Mouse (Mus musculus): ENCODE data around the gene Ehd4. TPM values are rescaled to one million over a fixed set of nuclear protein-coding genes. Genes with fewer than 3 reads are reported as not detected.

The Ehd4 gene
- polyA plus RNA-seq, 1 experiment from 2014 or later = 19.6 TPM

- no peaks in the 10 kb centered on the region for H3K27me3 ChIP-seq (replicated peaks)
- no peak overlapping the region for H3K4me2 ChIP-seq (replicated peaks)
- no peaks in the 10 kb centered on the region for H3K9me3 ChIP-seq
- no peak overlapping the region for H3K4me3 ChIP-seq
- no peak overlapping the region for H3K27ac ChIP-seq
- WGBS = 91% methylated on average over 5 of the region's 5 CpGs
- no peak overlapping the region for H3K9ac ChIP-seq
- no peak for ATAC-seq (ENCODE audit: low FRiP score, low read depth)
- no peaks in the 10 kb centered on the region for H3K36me3 ChIP-seq
- H3K4me1 ChIP-seq = no peaks in the 10 kb centered on the region
These were observed 14.1 kb downstream of the Ehd4 start for GRCm38 (mm10) chr2:120140326-120140725.

GRCm38 (mm10) chr2:120139091-120139490, 15.3 kb downstream of the Ehd4 start:
- no peaks in the 10 kb centered on the region for H3K9me3 ChIP-seq
- H3K4me3 ChIP-seq = no peak overlapping the region
- H3K9ac ChIP-seq = no peak overlapping the region
- H3K36me3 ChIP-seq = no peaks in the 10 kb centered on the region
- no peak for ATAC-seq (ENCODE audit: low FRiP score, low read depth)
- no peaks in the 10 kb centered on the region for H3K27me3 ChIP-seq (replicated peaks)
- no peak overlapping the region for H3K4me2 ChIP-seq (replicated peaks)
- WGBS = 89% methylated on average over 1 of the region's 1 CpGs
- H3K4me1 ChIP-seq = no peaks in the 10 kb centered on the region
- H3K27ac ChIP-seq = no peak overlapping the region

- H3K4me1 ChIP-seq = no peaks in the 10 kb centered on the region
These were observed 17.1 kb downstream of the Ehd4 start for GRCm38 (mm10) chr2:120137281-120137680.

DNA sequence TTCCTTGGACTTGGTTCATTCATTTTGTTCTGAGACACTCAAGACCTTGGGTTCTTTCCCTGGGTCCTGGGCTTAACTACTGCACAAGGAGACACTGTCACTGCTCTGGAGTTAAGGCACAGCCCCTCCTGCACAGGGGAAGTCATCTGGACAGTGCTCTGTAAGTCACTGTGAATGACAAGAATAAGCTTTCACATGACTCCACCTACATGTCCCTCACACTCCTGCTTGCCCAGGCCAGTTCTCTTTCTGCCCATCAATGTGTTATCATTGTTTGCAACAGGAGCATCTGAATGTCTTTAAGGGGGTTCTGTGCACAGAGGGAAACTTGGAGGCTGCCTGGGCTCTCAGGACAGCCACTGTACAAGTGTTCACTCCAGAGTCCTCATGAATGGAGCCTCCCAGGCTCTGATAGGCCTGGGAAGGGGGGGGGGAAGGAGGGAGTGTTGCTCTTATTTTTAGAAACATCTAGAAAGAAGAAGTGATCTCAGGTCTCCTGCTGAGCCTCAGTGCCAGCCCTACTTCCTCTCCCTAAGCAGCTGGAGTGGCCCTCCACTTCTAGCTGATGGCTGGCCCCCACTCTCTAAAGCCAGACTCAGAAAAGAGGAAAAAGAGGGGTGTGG, 19.8 kb downstream of the Ehd4 start:
- H3K9ac ChIP-seq = no peak overlapping the region
- H3K4me3 ChIP-seq = no peak overlapping the region
- no peaks in the 10 kb centered on the region for H3K9me3 ChIP-seq
- H3K4me2 ChIP-seq (replicated peaks) = no peak overlapping the region
- ATAC-seq (ENCODE audit: low FRiP score, low read depth) = no peak
- H3K36me3 ChIP-seq = no peaks in the 10 kb centered on the region
- no peaks in the 10 kb centered on the region for H3K27me3 ChIP-seq (replicated peaks)
- no peaks in the 10 kb centered on the region for H3K4me1 ChIP-seq
- no peak overlapping the region for H3K27ac ChIP-seq

More at GRCm38 (mm10) chr2:120137281-120137680, 17.1 kb downstream of the Ehd4 start:
- H3K4me3 ChIP-seq = no peak overlapping the region
- H3K27ac ChIP-seq = no peak overlapping the region
- no peak overlapping the region for H3K9ac ChIP-seq
- H3K27me3 ChIP-seq (replicated peaks) = no peaks in the 10 kb centered on the region
- WGBS = 68% methylated on average over 5 of the region's 5 CpGs
- no peaks in the 10 kb centered on the region for H3K36me3 ChIP-seq
- ATAC-seq (ENCODE audit: low FRiP score, low read depth) = no peak
- H3K9me3 ChIP-seq = no peaks in the 10 kb centered on the region
- H3K4me2 ChIP-seq (replicated peaks) = no peak overlapping the region

DNA sequence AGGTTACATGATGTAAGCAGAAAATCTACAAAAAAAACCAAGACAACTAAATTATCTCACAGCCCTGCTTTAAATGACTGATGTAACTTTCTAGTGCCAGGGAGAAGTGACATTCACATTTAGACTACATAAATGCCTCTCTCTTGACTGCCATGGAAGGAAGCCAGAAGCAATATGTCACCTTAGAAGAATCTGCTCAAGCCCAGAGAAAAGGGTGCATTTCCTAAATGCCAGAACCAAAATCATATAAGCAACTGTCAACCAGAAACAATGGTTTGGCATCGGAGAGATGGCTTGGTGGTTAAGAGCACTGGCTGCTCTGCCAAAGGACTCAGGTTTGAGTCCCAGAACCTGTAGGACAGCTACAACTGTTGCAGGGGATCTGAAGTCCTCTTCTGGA, 22.5 kb downstream of the Ehd4 start:
- no peak overlapping the region for H3K27ac ChIP-seq
- no peaks in the 10 kb centered on the region for H3K27me3 ChIP-seq (replicated peaks)
- H3K36me3 ChIP-seq = no peaks in the 10 kb centered on the region
- no peaks in the 10 kb centered on the region for H3K9me3 ChIP-seq
- no peak overlapping the region for H3K9ac ChIP-seq
- no peak overlapping the region for H3K4me2 ChIP-seq (replicated peaks)
- no peak for ATAC-seq (ENCODE audit: low FRiP score, low read depth)
- no peak overlapping the region for H3K4me3 ChIP-seq
- 88% methylated on average over 1 of the region's 1 CpGs for WGBS
- no peaks in the 10 kb centered on the region for H3K4me1 ChIP-seq

DNA sequence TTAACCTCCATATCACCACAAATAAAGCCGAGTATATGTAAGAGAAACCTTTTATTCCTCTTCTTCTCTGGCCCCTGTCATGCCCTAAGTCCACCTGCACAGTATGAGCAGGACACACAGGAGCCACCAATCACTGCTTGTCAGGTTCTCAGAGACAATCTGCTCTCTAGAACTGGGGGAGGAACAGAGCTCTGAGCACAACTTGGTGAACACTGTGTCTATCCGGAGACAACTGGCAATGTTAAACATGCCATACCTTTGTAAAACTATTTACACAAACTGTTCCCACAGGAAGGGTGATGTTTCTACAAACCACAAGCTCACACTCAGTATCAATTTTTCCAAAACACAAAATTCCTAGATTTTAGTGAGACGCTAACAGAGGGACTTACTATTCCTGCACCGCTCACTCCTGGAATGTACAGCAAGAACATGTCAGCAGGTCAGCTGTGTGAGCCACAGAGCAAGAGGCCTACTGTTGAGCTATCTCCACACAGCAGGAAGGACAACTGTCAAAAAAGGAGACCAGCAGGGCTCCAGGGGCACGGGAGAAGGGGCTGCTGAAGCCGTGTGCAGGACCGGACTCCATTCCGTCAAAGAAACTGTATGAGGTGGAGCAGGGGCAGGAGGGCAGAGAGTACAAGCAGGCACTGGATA, 25.0 kb downstream of the Ehd4 start:
- Histone ChIP-seq H3K9ac (no peak overlapping the region), H3K9me3 (no peaks in the 10 kb centered on the region), H3K27ac (no peak overlapping the region), H3K4me2 (replicated peaks) (no peak overlapping the region), H3K4me3 (no peak overlapping the region), H3K27me3 (replicated peaks) (no peaks in the 10 kb centered on the region), H3K36me3 (no peaks in the 10 kb centered on the region), H3K4me1 (no peaks in the 10 kb centered on the region)
- 69% methylated on average over 8 of the region's 8 CpGs for WGBS
- no peak for ATAC-seq (ENCODE audit: low FRiP score, low read depth)

DNA sequence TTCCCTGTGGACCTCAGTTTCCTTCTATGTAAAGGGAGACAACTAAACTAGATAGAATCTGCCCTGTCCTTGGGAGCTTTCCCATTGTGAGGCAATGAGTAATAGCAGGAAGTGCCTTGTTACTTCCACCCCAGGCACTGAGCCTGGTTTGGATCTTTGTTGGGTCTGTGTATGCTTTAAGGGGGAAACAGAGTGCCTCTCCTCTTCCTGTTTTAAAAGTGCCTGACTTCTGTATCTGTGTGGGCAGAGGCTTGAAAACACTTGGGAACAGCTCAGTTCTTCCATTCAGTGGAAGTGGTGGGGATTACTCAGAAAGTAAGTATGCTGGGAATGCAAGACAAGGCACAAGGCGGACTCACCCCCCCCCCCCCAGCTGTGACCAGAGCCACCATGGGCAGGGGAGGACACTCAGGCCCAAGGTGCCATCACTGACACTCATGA, 25.8 kb downstream of the Ehd4 start:
- H3K36me3 ChIP-seq = no peaks in the 10 kb centered on the region
- no peak overlapping the region for H3K27ac ChIP-seq
- H3K4me2 ChIP-seq (replicated peaks) = no peak overlapping the region
- no peak overlapping the region for H3K9ac ChIP-seq
- H3K4me3 ChIP-seq = no peak overlapping the region
- H3K9me3 ChIP-seq = no peaks in the 10 kb centered on the region
- 72% methylated on average over 1 of the region's 1 CpGs for WGBS
- H3K4me1 ChIP-seq = 0 out of 2 replicates have a peak, but pooled peaks cover 5% of the 10 kb centered on the region
- no peaks in the 10 kb centered on the region for H3K27me3 ChIP-seq (replicated peaks)
- no peak for ATAC-seq (ENCODE audit: low FRiP score, low read depth)

- no peaks in the 10 kb centered on the region for H3K27me3 ChIP-seq (replicated peaks)
- H3K4me3 ChIP-seq = no peak overlapping the region
- H3K27ac ChIP-seq = no peak overlapping the region
- 0 out of 2 replicates have a peak, but pooled peaks cover 5% of the 10 kb centered on the region for H3K4me1 ChIP-seq
- no peaks in the 10 kb centered on the region for H3K36me3 ChIP-seq
- no peaks in the 10 kb centered on the region for H3K9me3 ChIP-seq
- no peak for ATAC-seq (ENCODE audit: low FRiP score, low read depth)
- H3K4me2 ChIP-seq (replicated peaks) = no peak overlapping the region
- no peak overlapping the region for H3K9ac ChIP-seq
These were observed 26.4 kb downstream of the Ehd4 start for GRCm38 (mm10) chr2:120128011-120128410.

DNA sequence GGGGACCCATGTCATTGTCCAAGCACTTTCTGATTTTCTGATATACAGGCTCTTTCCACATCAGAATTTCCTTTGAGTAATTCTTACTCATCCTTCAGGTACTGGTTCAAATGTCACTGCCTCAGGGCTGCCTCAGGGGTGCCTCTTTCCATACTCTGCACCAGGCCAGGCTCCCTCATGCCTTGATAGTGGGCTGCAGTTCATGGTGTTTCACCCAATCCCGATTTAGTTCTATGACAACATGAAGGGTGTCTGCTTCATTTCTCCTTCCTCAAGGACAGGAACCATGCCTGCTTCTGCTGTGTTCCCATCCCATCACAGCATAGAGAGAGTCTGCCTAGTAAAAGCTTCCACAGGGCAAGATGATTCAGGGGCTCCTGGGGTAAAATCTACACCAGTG, 27.5 kb downstream of the Ehd4 start:
- Histone ChIP-seq H3K36me3 (no peaks in the 10 kb centered on the region), H3K9ac (no peak overlapping the region), H3K9me3 (no peaks in the 10 kb centered on the region), H3K27ac (no peak overlapping the region), H3K27me3 (replicated peaks) (no peaks in the 10 kb centered on the region), H3K4me2 (replicated peaks) (no peak overlapping the region), H3K4me3 (no peak overlapping the region), H3K4me1 (0 out of 2 replicates have a peak, but pooled peaks cover 5% of the 10 kb centered on the region)
- WGBS = 87% methylated on average over 1 of the region's 1 CpGs
- no peak for ATAC-seq (ENCODE audit: low FRiP score, low read depth)

GRCm38 (mm10) chr2:120126408-120126807, 28.0 kb downstream of the Ehd4 start:
- Histone ChIP-seq H3K4me3 (no peak overlapping the region), H3K9ac (no peak overlapping the region), H3K4me1 (0 out of 2 replicates have a peak, but pooled peaks cover 5% of the 10 kb centered on the region), H3K27me3 (replicated peaks) (no peaks in the 10 kb centered on the region), H3K36me3 (no peaks in the 10 kb centered on the region), H3K27ac (no peak overlapping the region), H3K9me3 (no peaks in the 10 kb centered on the region), H3K4me2 (replicated peaks) (no peak overlapping the region)
- 89% methylated on average over 4 of the region's 4 CpGs for WGBS
- ATAC-seq (ENCODE audit: low FRiP score, low read depth) = no peak

- 100% methylated on average over 1 of the region's 1 CpGs for WGBS
- no peak for ATAC-seq (ENCODE audit: low FRiP score, low read depth)
- no peak overlapping the region for H3K4me2 ChIP-seq (replicated peaks)
- H3K4me3 ChIP-seq = no peak overlapping the region
- H3K27me3 ChIP-seq (replicated peaks) = no peaks in the 10 kb centered on the region
- H3K9me3 ChIP-seq = no peaks in the 10 kb centered on the region
- no peak overlapping the region for H3K9ac ChIP-seq
- 0 out of 2 replicates have a peak, but pooled peaks cover 5% of the 10 kb centered on the region for H3K4me1 ChIP-seq
- H3K27ac ChIP-seq = no peak overlapping the region
- H3K36me3 ChIP-seq = no peaks in the 10 kb centered on the region
These were observed 28.9 kb downstream of the Ehd4 start for GRCm38 (mm10) chr2:120125461-120125860.

- H3K4me1 ChIP-seq = 0 out of 2 replicates have a peak, but pooled peaks cover 5% of the 10 kb centered on the region
- no peaks in the 10 kb centered on the region for H3K27me3 ChIP-seq (replicated peaks)
- H3K27ac ChIP-seq = no peak overlapping the region
- H3K36me3 ChIP-seq = no peaks in the 10 kb centered on the region
- 74% methylated on average over 2 of the region's 2 CpGs for WGBS
- no peak overlapping the region for H3K9ac ChIP-seq
- ATAC-seq (ENCODE audit: low FRiP score, low read depth) = no peak
- no peak overlapping the region for H3K4me3 ChIP-seq
- H3K9me3 ChIP-seq = no peaks in the 10 kb centered on the region
- no peak overlapping the region for H3K4me2 ChIP-seq (replicated peaks)
These were observed 29.5 kb downstream of the Ehd4 start for GRCm38 (mm10) chr2:120124946-120125345.

DNA sequence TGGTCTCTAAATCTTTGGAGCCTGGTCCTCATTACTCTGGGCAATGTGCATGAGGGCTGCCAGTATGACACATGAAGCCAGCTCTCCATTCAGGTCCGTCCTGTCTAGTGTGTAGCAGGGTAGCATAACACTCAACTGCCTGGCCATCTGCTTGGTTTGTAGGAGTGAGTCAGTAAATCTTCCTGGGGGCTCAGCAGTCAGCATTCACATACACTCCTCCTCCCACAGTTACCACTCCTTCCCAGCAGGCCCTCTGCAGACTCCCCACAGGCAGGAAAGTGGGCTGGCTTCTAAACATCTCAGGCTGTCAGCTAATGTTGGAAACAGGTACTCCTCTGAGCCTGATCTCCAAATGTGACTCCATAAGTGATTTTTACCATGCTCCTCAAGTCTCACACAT, 30.3 kb downstream of the Ehd4 start:
- Histone ChIP-seq H3K4me3 (no peak overlapping the region), H3K27ac (no peak overlapping the region), H3K27me3 (replicated peaks) (no peaks in the 10 kb centered on the region), H3K36me3 (no peaks in the 10 kb centered on the region), H3K4me1 (0 out of 2 replicates have a peak, but pooled peaks cover 5% of the 10 kb centered on the region), H3K9me3 (no peaks in the 10 kb centered on the region), H3K9ac (no peak overlapping the region), H3K4me2 (replicated peaks) (no peak overlapping the region)
- ATAC-seq (ENCODE audit: low FRiP score, low read depth) = 0 out of 2 replicates have a peak, but pooled peaks have one; percentile 41
- WGBS = 26% methylated on average over 1 of the region's 1 CpGs

Data from neural tube, embryonic 12.5 days (tissue).